ENCODE assay signal across 28 mouse cellular contexts in genomic region chr7:114890215-114890614, GRCm38 (mm10).
"Had no signal": no experiment of that assay in that cellular context is flagged by ENCODE, and none has a peak within 500 bp of the region (broad histone marks: within the 10 kb centered on the region; RNA-seq: fewer than 3 reads in every experiment).

No protein-coding gene starts in this region.

- DNase-seq: cerebellum, adult 18-20 months; cerebellum, adult 2 months; cerebellum, adult 8-10 months; cerebellum, adult 9-10 months; cerebellum, adult 9-11 months; cerebellum, postnatal 10 days; cerebellum, postnatal 14 days; cerebellum, postnatal 25 days; cerebellum, postnatal 36 days; embryo, embryonic 11 days; forebrain, postnatal 0 days; gastrocnemius, adult 2 months; gastrocnemius, postnatal 10 days; gastrocnemius, postnatal 14 days; gastrocnemius, postnatal 25 days; gastrocnemius, postnatal 36 days; heart, adult 11 months had no signal

- H3K4me3 ChIP-seq: embryonic facial prominence, embryonic 10.5 days; embryonic facial prominence, embryonic 12.5 days; embryonic facial prominence, embryonic 13.5 days; embryonic facial prominence, embryonic 15.5 days; erythroblast, embryonic 14.5 days; forebrain, embryonic 10.5 days; forebrain, embryonic 12.5 days; forebrain, embryonic 13.5 days; forebrain, embryonic 15.5 days; gastrocnemius, adult 2 months had no signal

- H3K27ac ChIP-seq: embryonic facial prominence, embryonic 10.5 days; embryonic facial prominence, embryonic 12.5 days; embryonic facial prominence, embryonic 13.5 days; embryonic facial prominence, embryonic 15.5 days; forebrain, embryonic 10.5 days; forebrain, embryonic 12.5 days; forebrain, embryonic 13.5 days; forebrain, embryonic 15.5 days; gastrocnemius, adult 2 months had no signal

- ATAC-seq: forebrain, embryonic 13.5 days; forebrain, embryonic 14.5 days; forebrain, embryonic 15.5 days; forebrain, embryonic 16.5 days; forebrain, postnatal 0 days had no signal

- H3K9me3 ChIP-seq: embryonic facial prominence, embryonic 10.5 days; embryonic facial prominence, embryonic 12.5 days; embryonic facial prominence, embryonic 13.5 days; embryonic facial prominence, embryonic 15.5 days; forebrain, embryonic 10.5 days; forebrain, embryonic 12.5 days; forebrain, embryonic 13.5 days; forebrain, embryonic 15.5 days had no signal

- H3K27me3 ChIP-seq: embryonic facial prominence, embryonic 13.5 days; embryonic facial prominence, embryonic 15.5 days had no signal

- H3K9ac ChIP-seq: embryonic facial prominence, embryonic 12.5 days; embryonic facial prominence, embryonic 13.5 days; embryonic facial prominence, embryonic 15.5 days; forebrain, embryonic 12.5 days; forebrain, embryonic 13.5 days; forebrain, embryonic 15.5 days; forebrain, postnatal 0 days had no signal

- H3K4me1 ChIP-seq: embryonic facial prominence, embryonic 10.5 days; embryonic facial prominence, embryonic 12.5 days; embryonic facial prominence, embryonic 15.5 days; forebrain, embryonic 10.5 days had no signal

- H3K36me3 ChIP-seq: embryonic facial prominence, embryonic 10.5 days; embryonic facial prominence, embryonic 12.5 days; embryonic facial prominence, embryonic 13.5 days; embryonic facial prominence, embryonic 15.5 days; forebrain, embryonic 10.5 days; forebrain, embryonic 12.5 days; forebrain, embryonic 15.5 days had no signal

- H3K4me2 ChIP-seq: embryonic facial prominence, embryonic 12.5 days; embryonic facial prominence, embryonic 13.5 days; embryonic facial prominence, embryonic 15.5 days; forebrain, embryonic 12.5 days; forebrain, embryonic 13.5 days; forebrain, embryonic 15.5 days had no signal
